Mouse (Mus musculus): ENCODE data around the gene Best1.

- TF ChIP-seq CTCF (IDR thresholded peaks at IDR 0.05; ENCODE audit: borderline replicate concordance, extremely low read depth, insufficient read depth, insufficient read length) = no peak
- TF ChIP-seq POLR2A (IDR thresholded peaks at IDR 0.05; ENCODE audit: borderline replicate concordance, extremely low read depth, insufficient read depth, insufficient read length, poor library complexity, severe bottlenecking) = no peak
Observed at GRCm38 (mm10) chr19:10011408-10011807, 10.0 kb upstream of the Best1 start.
